Mouse (Mus musculus): ENCODE data around the gene Disp1. TPM values are rescaled to one million over a fixed set of nuclear protein-coding genes. Genes with fewer than 3 reads are reported as not detected.

Disp1 gene
- polyA plus RNA-seq, 1 experiment from 2014 or later, result 9.1 TPM

- Histone ChIP-seq H3K27me3 (ENCODE audit: control insufficient read depth, insufficient read depth, low read length) (no peaks in the 10 kb centered on the region), H3K4me1 (ENCODE audit: control insufficient read depth, insufficient read depth, low read length) (no peaks in the 10 kb centered on the region), H3K4me3 (replicated peaks; ENCODE audit: low read depth, low read length) (no peak overlapping the region), H3K36me3 (ENCODE audit: control insufficient read depth, insufficient read depth, low read length) (no peaks in the 10 kb centered on the region), H3K9ac (replicated peaks; ENCODE audit: low read length) (no peak overlapping the region), H3K27ac (replicated peaks; ENCODE audit: low read depth, low read length) (no peak overlapping the region), H3K4me2 (ENCODE audit: low read length) (no peak overlapping the region), H3K9me3 (ENCODE audit: control insufficient read depth, low read length) (no peaks in the 10 kb centered on the region)
- DNase-seq, result no peak
- no peak for ATAC-seq (ENCODE audit: low FRiP score, low TSS enrichment)
- WGBS, result 94% methylated on average over 6 of the region's 6 CpGs
Observed at GRCm38 (mm10) chr1:183213850-183214249, 7.5 kb downstream of the Disp1 start.

- H3K4me1 ChIP-seq (ENCODE audit: control insufficient read depth, insufficient read depth, low read length), result no peaks in the 10 kb centered on the region
- no peak overlapping the region for H3K9ac ChIP-seq (replicated peaks; ENCODE audit: low read length)
- ATAC-seq (ENCODE audit: low FRiP score, low TSS enrichment) (no peak), DNase-seq (no peak)
- H3K36me3 ChIP-seq (ENCODE audit: control insufficient read depth, insufficient read depth, low read length), result no peaks in the 10 kb centered on the region
- WGBS, result 84% methylated on average over 6 of the region's 6 CpGs
- H3K4me3 ChIP-seq (replicated peaks; ENCODE audit: low read depth, low read length), result no peak overlapping the region
- no peak overlapping the region for H3K27ac ChIP-seq (replicated peaks; ENCODE audit: low read depth, low read length)
- no peaks in the 10 kb centered on the region for H3K27me3 ChIP-seq (ENCODE audit: control insufficient read depth, insufficient read depth, low read length)
- no peak overlapping the region for H3K4me2 ChIP-seq (ENCODE audit: low read length)
- H3K9me3 ChIP-seq (ENCODE audit: control insufficient read depth, low read length), result no peaks in the 10 kb centered on the region
Observed at GRCm38 (mm10) chr1:183212757-183213211, 8.5 kb downstream of the Disp1 start.

- Histone ChIP-seq H3K36me3 (ENCODE audit: control insufficient read depth, insufficient read depth, low read length) (no peaks in the 10 kb centered on the region), H3K27me3 (ENCODE audit: control insufficient read depth, insufficient read depth, low read length) (no peaks in the 10 kb centered on the region), H3K27ac (replicated peaks; ENCODE audit: low read depth, low read length) (no peak overlapping the region), H3K9ac (replicated peaks; ENCODE audit: low read length) (no peak overlapping the region), H3K4me1 (ENCODE audit: control insufficient read depth, insufficient read depth, low read length) (no peaks in the 10 kb centered on the region), H3K4me3 (replicated peaks; ENCODE audit: low read depth, low read length) (no peak overlapping the region), H3K9me3 (ENCODE audit: control insufficient read depth, low read length) (no peaks in the 10 kb centered on the region), H3K4me2 (ENCODE audit: low read length) (no peak overlapping the region)
- DNase-seq (no peak), ATAC-seq (ENCODE audit: low FRiP score, low TSS enrichment) (no peak)
- 89% methylated on average over 8 of the region's 8 CpGs for WGBS
Observed at GRCm38 (mm10) chr1:183210115-183210514, 11.2 kb downstream of the Disp1 start.

GRCm38 (mm10) chr1:183207623-183208022, 13.7 kb downstream of the Disp1 start:
- no peaks in the 10 kb centered on the region for H3K27me3 ChIP-seq (ENCODE audit: control insufficient read depth, insufficient read depth, low read length)
- no peak overlapping the region for H3K27ac ChIP-seq (replicated peaks; ENCODE audit: low read depth, low read length)
- no peak for ATAC-seq (ENCODE audit: low FRiP score, low TSS enrichment)
- H3K9ac ChIP-seq (replicated peaks; ENCODE audit: low read length), result no peak overlapping the region
- no peak overlapping the region for H3K4me2 ChIP-seq (ENCODE audit: low read length)
- 90% methylated on average over 6 of the region's 6 CpGs for WGBS
- no peak overlapping the region for H3K4me3 ChIP-seq (replicated peaks; ENCODE audit: low read depth, low read length)
- no peaks in the 10 kb centered on the region for H3K9me3 ChIP-seq (ENCODE audit: control insufficient read depth, low read length)
- no peak for DNase-seq
- H3K4me1 ChIP-seq (ENCODE audit: control insufficient read depth, insufficient read depth, low read length), result no peaks in the 10 kb centered on the region
- no peaks in the 10 kb centered on the region for H3K36me3 ChIP-seq (ENCODE audit: control insufficient read depth, insufficient read depth, low read length)

- ATAC-seq (ENCODE audit: low FRiP score, low TSS enrichment) (no peak), DNase-seq (no peak)
- H3K27ac ChIP-seq (replicated peaks; ENCODE audit: low read depth, low read length), result no peak overlapping the region
- H3K4me3 ChIP-seq (replicated peaks; ENCODE audit: low read depth, low read length), result no peak overlapping the region
- 93% methylated on average over 3 of the region's 3 CpGs for WGBS
- H3K4me1 ChIP-seq (ENCODE audit: control insufficient read depth, insufficient read depth, low read length), result no peaks in the 10 kb centered on the region
- no peaks in the 10 kb centered on the region for H3K27me3 ChIP-seq (ENCODE audit: control insufficient read depth, insufficient read depth, low read length)
- H3K9me3 ChIP-seq (ENCODE audit: control insufficient read depth, low read length), result no peaks in the 10 kb centered on the region
- H3K36me3 ChIP-seq (ENCODE audit: control insufficient read depth, insufficient read depth, low read length), result no peaks in the 10 kb centered on the region
- no peak overlapping the region for H3K4me2 ChIP-seq (ENCODE audit: low read length)
- no peak overlapping the region for H3K9ac ChIP-seq (replicated peaks; ENCODE audit: low read length)
Observed at GRCm38 (mm10) chr1:183207141-183207540, 14.2 kb downstream of the Disp1 start.

GRCm38 (mm10) chr1:183200926-183201325, 20.4 kb downstream of the Disp1 start:
- Histone ChIP-seq H3K9me3 (ENCODE audit: control insufficient read depth, low read length) (no peaks in the 10 kb centered on the region), H3K4me2 (ENCODE audit: low read length) (no peak overlapping the region), H3K36me3 (ENCODE audit: control insufficient read depth, insufficient read depth, low read length) (no peaks in the 10 kb centered on the region), H3K27me3 (ENCODE audit: control insufficient read depth, insufficient read depth, low read length) (no peaks in the 10 kb centered on the region), H3K27ac (replicated peaks; ENCODE audit: low read depth, low read length) (no peak overlapping the region), H3K4me3 (replicated peaks; ENCODE audit: low read depth, low read length) (no peak overlapping the region), H3K4me1 (ENCODE audit: control insufficient read depth, insufficient read depth, low read length) (no peaks in the 10 kb centered on the region), H3K9ac (replicated peaks; ENCODE audit: low read length) (no peak overlapping the region)
- ATAC-seq (ENCODE audit: low FRiP score, low TSS enrichment) (no peak), DNase-seq (no peak)
- 90% methylated on average over 5 of the region's 5 CpGs for WGBS

- ATAC-seq (ENCODE audit: low FRiP score, low TSS enrichment) (no peak), DNase-seq (no peak)
- 90% methylated on average over 18 of the region's 18 CpGs for WGBS
- H3K4me3 ChIP-seq (replicated peaks; ENCODE audit: low read depth, low read length), result no peak overlapping the region
- no peaks in the 10 kb centered on the region for H3K36me3 ChIP-seq (ENCODE audit: control insufficient read depth, insufficient read depth, low read length)
- no peak overlapping the region for H3K4me2 ChIP-seq (ENCODE audit: low read length)
- no peaks in the 10 kb centered on the region for H3K9me3 ChIP-seq (ENCODE audit: control insufficient read depth, low read length)
- no peak overlapping the region for H3K27ac ChIP-seq (replicated peaks; ENCODE audit: low read depth, low read length)
- H3K27me3 ChIP-seq (ENCODE audit: control insufficient read depth, insufficient read depth, low read length), result no peaks in the 10 kb centered on the region
- peaks cover 18% of the 10 kb centered on the region for H3K4me1 ChIP-seq (ENCODE audit: control insufficient read depth, insufficient read depth, low read length)
- H3K9ac ChIP-seq (replicated peaks; ENCODE audit: low read length), result no peak overlapping the region
Observed at GRCm38 (mm10) chr1:183194763-183195162, 26.6 kb downstream of the Disp1 start.

GRCm38 (mm10) chr1:183194151-183194550, 27.2 kb downstream of the Disp1 start:
- H3K4me3 ChIP-seq (replicated peaks; ENCODE audit: low read depth, low read length), result no peak overlapping the region
- H3K9ac ChIP-seq (replicated peaks; ENCODE audit: low read length), result no peak overlapping the region
- DNase-seq, result no peak
- no peaks in the 10 kb centered on the region for H3K36me3 ChIP-seq (ENCODE audit: control insufficient read depth, insufficient read depth, low read length)
- no peaks in the 10 kb centered on the region for H3K9me3 ChIP-seq (ENCODE audit: control insufficient read depth, low read length)
- H3K4me1 ChIP-seq (ENCODE audit: control insufficient read depth, insufficient read depth, low read length), result peaks cover 24% of the 10 kb centered on the region
- no peak overlapping the region for H3K4me2 ChIP-seq (ENCODE audit: low read length)
- H3K27ac ChIP-seq (replicated peaks; ENCODE audit: low read depth, low read length), result no peak overlapping the region
- ATAC-seq (ENCODE audit: low FRiP score, low TSS enrichment), result no peak
- H3K27me3 ChIP-seq (ENCODE audit: control insufficient read depth, insufficient read depth, low read length), result no peaks in the 10 kb centered on the region
- 87% methylated on average over 5 of the region's 5 CpGs for WGBS

GRCm38 (mm10) chr1:183191398-183191797, 29.9 kb downstream of the Disp1 start:
- Histone ChIP-seq H3K4me1 (ENCODE audit: control insufficient read depth, insufficient read depth, low read length) (peaks cover 25% of the 10 kb centered on the region), H3K36me3 (ENCODE audit: control insufficient read depth, insufficient read depth, low read length) (no peaks in the 10 kb centered on the region), H3K27me3 (ENCODE audit: control insufficient read depth, insufficient read depth, low read length) (no peaks in the 10 kb centered on the region), H3K9ac (replicated peaks; ENCODE audit: low read length) (peak overlapping the region; percentile 31; the same call in 1 of the 2 replicates), H3K9me3 (ENCODE audit: control insufficient read depth, low read length) (no peaks in the 10 kb centered on the region), H3K4me2 (ENCODE audit: low read length) (no peak overlapping the region), H3K27ac (replicated peaks; ENCODE audit: low read depth, low read length) (no peak overlapping the region; the same call in 1 of the 2 replicates), H3K4me3 (replicated peaks; ENCODE audit: low read depth, low read length) (no peak overlapping the region)
- DNase-seq (peak; percentile 41), ATAC-seq (ENCODE audit: low FRiP score, low TSS enrichment) (no peak)
- WGBS, result 66% methylated on average over 10 of the region's 10 CpGs
